In genomic region chr17:51796459-51796858, GRCm38 (mm10) we compare ENCODE assay signal across 16 mouse cellular contexts.
"Had no signal": no experiment of that assay in that cellular context is flagged by ENCODE, and none has a peak within 500 bp of the region (broad histone marks: within the 10 kb centered on the region; RNA-seq: fewer than 3 reads in every experiment).

No protein-coding gene starts in this region.

- H3K4me3 ChIP-seq: liver, embryonic 13.5 days; liver, embryonic 15.5 days; megakaryocyte, embryonic 14.5 days; midbrain, embryonic 10.5 days; midbrain, embryonic 12.5 days; midbrain, embryonic 15.5 days; neural tube, embryonic 12.5 days; stomach, embryonic 15.5 days had no signal

- H3K4me2 ChIP-seq: liver, embryonic 13.5 days; liver, embryonic 15.5 days; lung, embryonic 14.5 days; midbrain, embryonic 12.5 days; midbrain, embryonic 15.5 days; neural tube, embryonic 12.5 days; stomach, embryonic 15.5 days had no signal

- H3K9ac ChIP-seq: liver, embryonic 13.5 days; liver, embryonic 15.5 days; lung, embryonic 14.5 days; midbrain, embryonic 12.5 days; midbrain, embryonic 15.5 days; neural tube, embryonic 12.5 days; stomach, embryonic 15.5 days had no signal

- H3K27ac ChIP-seq: liver, embryonic 13.5 days; liver, embryonic 15.5 days; midbrain, embryonic 10.5 days; midbrain, embryonic 12.5 days; midbrain, embryonic 15.5 days; neural tube, embryonic 12.5 days; stomach, embryonic 15.5 days; stomach, postnatal 0 days had no signal

- DNase-seq: liver, embryonic 13.5 days; lung, adult 18-20 months; lung, embryonic 14.5 days; lung, postnatal 10 days; lung, postnatal 4 days; right cerebral cortex, postnatal 14 days; thymus, postnatal 25 days; thymus, postnatal 4 days had no signal

- ATAC-seq: midbrain, embryonic 15.5 days had no signal

- H3K9me3 ChIP-seq: liver, embryonic 13.5 days; liver, embryonic 15.5 days; megakaryocyte, embryonic 14.5 days; midbrain, embryonic 10.5 days; midbrain, embryonic 12.5 days; midbrain, embryonic 15.5 days; neural tube, embryonic 12.5 days; stomach, embryonic 15.5 days had no signal

- H3K36me3 ChIP-seq: liver, embryonic 13.5 days; liver, embryonic 15.5 days; midbrain, embryonic 15.5 days; stomach, embryonic 15.5 days had no signal

- H3K4me1 ChIP-seq: liver, embryonic 13.5 days; liver, embryonic 15.5 days; megakaryocyte, embryonic 14.5 days; midbrain, embryonic 15.5 days; neural tube, embryonic 12.5 days; stomach, embryonic 15.5 days had no signal

- H3K27me3 ChIP-seq: liver, embryonic 13.5 days; liver, embryonic 15.5 days; megakaryocyte, embryonic 14.5 days; midbrain, embryonic 12.5 days; midbrain, embryonic 15.5 days; neural tube, embryonic 12.5 days; stomach, embryonic 15.5 days had no signal
